Mouse (Mus musculus) intestine, embryonic 15.5 days (tissue): ENCODE results near the gene Tex264. TPM values are rescaled to one million over a fixed set of nuclear protein-coding genes. Genes with fewer than 3 reads are reported as not detected.
"Not testable (repeated sequence)": the region's sequence is repeated elsewhere in the genome, so short reads cannot be mapped to it uniquely, and the experiment has no call there.

Source experiments
- ATAC-seq: fragments of 200-750 bp; cut with Nextera tagmentation; 2 replicates; pipeline ENCODE4 v1.8.0; 2017; ENCODE audit warnings: moderate TSS enrichment, moderate library complexity
- H3K27ac ChIP-seq: fragments of 300-500 bp; sonication (generic); 2 replicates; pipeline ENCODE4 v1.5.1; 2015; ENCODE audit warnings: mild to moderate bottlenecking, inconsistent platforms
- H3K27me3 ChIP-seq: fragments of 300-500 bp; sonication (generic); replicated peaks from 2 replicates; pipeline ENCODE4 v1.6.1; 2015; ENCODE audit warnings: inconsistent platforms
- H3K36me3 ChIP-seq: fragments of 300-500 bp; sonication (generic); 2 replicates; pipeline ENCODE4 v1.6.1; 2015; ENCODE audit warnings: inconsistent platforms
- H3K4me1 ChIP-seq: fragments of 300-500 bp; sonication (generic); replicated peaks from 2 replicates; pipeline ENCODE4 v1.6.1; 2015; ENCODE audit warnings: inconsistent platforms
- H3K4me2 ChIP-seq: fragments of 300-500 bp; sonication (generic); replicated peaks from 2 replicates; pipeline ENCODE4 v1.6.1; 2015; ENCODE audit warnings: mild to moderate bottlenecking, inconsistent platforms
- H3K4me3 ChIP-seq: fragments of 300-500 bp; sonication (generic); replicated peaks from 2 replicates; pipeline ENCODE4 v1.5.1; 2015; ENCODE audit warnings: inconsistent platforms
- H3K9ac ChIP-seq: fragments of 300-500 bp; sonication (generic); 2 replicates; pipeline ENCODE4 v1.6.1; 2015; ENCODE audit warnings: inconsistent platforms
- H3K9me3 ChIP-seq: fragments of 300-500 bp; sonication (generic); 2 replicates; pipeline ENCODE4 v1.6.1; 2016; ENCODE audit warnings: inconsistent platforms
- WGBS: fragments of 180-500 bp; shearing (Covaris S2); methylation state at CpG from one replicate; pipeline ENCODE4 v1.1.7; 2015; 5-methylcytosine and 5-hydroxymethylcytosine counted together
- polyA plus RNA-seq: library from polyadenylated mRNA; unstranded; fragments of >200 nt; fragmentation: Nextera tagmentation; extraction: Ambion mirVana; gene quantifications from 2 replicates; pipeline ENCODE4 v1.2.1, GENCODE M21; 2015

Gene Tex264
- polyA plus RNA-seq, 1 experiment from 2014 or later: 52.6 TPM

DNA sequence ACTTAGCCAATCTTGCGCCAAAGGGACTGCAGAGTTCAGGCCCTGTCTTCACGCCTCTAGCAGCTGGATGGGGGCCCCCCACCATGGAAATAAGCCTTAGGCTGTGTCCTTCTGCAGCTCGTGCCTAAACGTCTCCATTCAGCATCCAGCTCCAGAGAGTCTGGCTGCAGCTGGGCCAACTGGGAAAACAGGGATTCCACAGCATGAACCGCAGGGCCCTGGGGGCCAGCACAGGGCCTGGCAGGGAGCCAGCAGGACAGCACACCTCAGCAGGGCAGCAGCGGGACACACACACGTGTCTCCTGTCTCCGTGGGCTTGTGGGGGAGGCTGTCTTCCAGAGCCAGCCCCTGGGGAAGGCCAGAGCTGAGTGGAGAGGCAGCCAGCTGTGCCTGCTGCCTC is 57.9 kb downstream of the Tex264 start:
- H3K4me1 ChIP-seq, H3K27ac ChIP-seq, H3K9me3 ChIP-seq, H3K4me2 ChIP-seq, H3K27me3 ChIP-seq, H3K4me3 ChIP-seq, H3K9ac ChIP-seq, H3K36me3 ChIP-seq: not testable (repeated sequence)
- WGBS: 22% methylated on average over 8 of the region's 8 CpGs
- 0 out of 2 replicates have a peak, but pooled peaks have one; percentile 15 for ATAC-seq

- 79% methylated on average over 2 of the region's 2 CpGs for WGBS
- H3K36me3 ChIP-seq: no peaks in the 10 kb centered on the region
Measured at GRCm38 (mm10) chr9:106626282-106626681, 59.4 kb downstream of the Tex264 start, which contains the start of gene Iqcf6. Gene Iqcf6 (plus strand): TSS chr9:106626582.

GRCm38 (mm10) chr9:106617496-106617895 is 68.2 kb downstream of the Tex264 start:
- Histone ChIP-seq H3K4me1 (no peaks in the 10 kb centered on the region), H3K9me3 (no peaks in the 10 kb centered on the region), H3K4me2 (no peak overlapping the region), H3K27me3 (no peaks in the 10 kb centered on the region), H3K27ac (no peak overlapping the region), H3K4me3 (no peak overlapping the region), H3K36me3 (no peaks in the 10 kb centered on the region), H3K9ac (no peak overlapping the region)
- 83% methylated on average over 3 of the region's 3 CpGs for WGBS
- no peak for ATAC-seq

More at GRCm38 (mm10) chr9:106626282-106626681, 59.4 kb downstream of the Tex264 start, which contains the start of gene Iqcf6:
- ATAC-seq: no peak
- Histone ChIP-seq H3K27me3 (no peaks in the 10 kb centered on the region), H3K4me3 (no peak within 1 kb of the TSS), H3K9ac (no peak within 1 kb of the TSS), H3K27ac (no peak within 1 kb of the TSS), H3K4me1 (no peaks in the 10 kb centered on the region), H3K4me2 (no peak within 1 kb of the TSS), H3K9me3 (no peaks in the 10 kb centered on the region)

GRCm38 (mm10) chr9:106616306-106616705 is 69.4 kb downstream of the Tex264 start:
- H3K9me3 ChIP-seq: no peaks in the 10 kb centered on the region
- no peak overlapping the region for H3K4me3 ChIP-seq
- no peaks in the 10 kb centered on the region for H3K27me3 ChIP-seq
- 73% methylated on average over 9 of the region's 9 CpGs for WGBS
- H3K4me2 ChIP-seq: no peak overlapping the region
- no peaks in the 10 kb centered on the region for H3K4me1 ChIP-seq
- H3K27ac ChIP-seq: no peak overlapping the region
- H3K9ac ChIP-seq: no peak overlapping the region
- ATAC-seq: no peak
- no peaks in the 10 kb centered on the region for H3K36me3 ChIP-seq

GRCm38 (mm10) chr9:106614616-106615015 is 71.1 kb downstream of the Tex264 start:
- Histone ChIP-seq H3K27me3 (no peaks in the 10 kb centered on the region), H3K4me3 (no peak overlapping the region), H3K9ac (no peak overlapping the region), H3K9me3 (no peaks in the 10 kb centered on the region), H3K36me3 (no peaks in the 10 kb centered on the region), H3K4me2 (no peak overlapping the region), H3K4me1 (no peaks in the 10 kb centered on the region), H3K27ac (no peak overlapping the region)
- ATAC-seq: no peak
- WGBS: 37% methylated on average over 3 of the region's 3 CpGs

GRCm38 (mm10) chr9:106613951-106614350 is 71.8 kb downstream of the Tex264 start:
- WGBS: 61% methylated on average over 2 of the region's 2 CpGs

GRCm38 (mm10) chr9:106610727-106611126 is 75.0 kb downstream of the Tex264 start:
- Histone ChIP-seq H3K9me3 (no peaks in the 10 kb centered on the region), H3K9ac (no peak overlapping the region), H3K4me2 (no peak overlapping the region), H3K4me3 (no peak overlapping the region), H3K27ac (no peak overlapping the region), H3K36me3 (no peaks in the 10 kb centered on the region), H3K4me1 (no peaks in the 10 kb centered on the region), H3K27me3 (no peaks in the 10 kb centered on the region)
- WGBS: 85% methylated on average over 4 of the region's 4 CpGs
- ATAC-seq: no peak

More at GRCm38 (mm10) chr9:106613951-106614350, 71.8 kb downstream of the Tex264 start:
- no peak overlapping the region for H3K27ac ChIP-seq
- no peak for ATAC-seq
- H3K9me3 ChIP-seq: no peaks in the 10 kb centered on the region
- no peaks in the 10 kb centered on the region for H3K27me3 ChIP-seq
- no peaks in the 10 kb centered on the region for H3K4me1 ChIP-seq
- H3K36me3 ChIP-seq: no peaks in the 10 kb centered on the region
- H3K9ac ChIP-seq: no peak overlapping the region
- no peak overlapping the region for H3K4me2 ChIP-seq
- no peak overlapping the region for H3K4me3 ChIP-seq

Other genes starting within 250 kb of the Tex264 start
- 47.7 and 48.7 TPM in 2 replicates for gene Acy1, start 247.6 kb downstream of the Tex264 start, polyA plus RNA-seq
- 25.4 and 31.8 TPM in 2 replicates for gene Abhd14b, start 238.5 kb downstream of the Tex264 start, polyA plus RNA-seq
- gene Abhd14a, start 238.2 kb downstream of the Tex264 start, polyA plus RNA-seq: 49.1 and 51.0 TPM in 2 replicates
- 43.7 and 49.5 TPM in 2 replicates for gene Pcbp4, start 232.6 kb downstream of the Tex264 start, polyA plus RNA-seq
- 0.20 and 0.45 TPM in 2 replicates for gene Gpr62, start 220.0 kb downstream of the Tex264 start, polyA plus RNA-seq
- 49.9 and 50.0 TPM in 2 replicates for gene Rrp9, start 210.0 kb downstream of the Tex264 start, polyA plus RNA-seq
- 2.4 and 2.5 TPM in 2 replicates for gene Parp3, start 209.0 kb downstream of the Tex264 start, polyA plus RNA-seq
- not detected in 2 replicates for gene Iqcf1, start 186.0 kb downstream of the Tex264 start, polyA plus RNA-seq
- not detected in 2 replicates for gene Iqcf5, start 171.4 kb downstream of the Tex264 start, polyA plus RNA-seq
- not detected in 2 replicates for gene Iqcf3, start 124.3 kb downstream of the Tex264 start, polyA plus RNA-seq
- gene Iqcf4, start 114.9 kb downstream of the Tex264 start, polyA plus RNA-seq: not detected in 2 replicates
- gene Iqcf6, start 59.3 kb downstream of the Tex264 start, polyA plus RNA-seq: not detected in 2 replicates
- not detected in 2 replicates for gene Grm2, start 29.8 kb downstream of the Tex264 start, polyA plus RNA-seq
- gene Rad54l2, start 103.3 kb upstream of the Tex264 start, polyA plus RNA-seq: 4.7 and 5.0 TPM in 2 replicates
- 19.6 and 20.4 TPM in 2 replicates for gene Dcaf1, start 135.9 kb upstream of the Tex264 start, polyA plus RNA-seq
- gene Rbm15b, start 201.5 kb upstream of the Tex264 start, polyA plus RNA-seq: 7.4 and 7.7 TPM in 2 replicates
- gene Manf, start 206.1 kb upstream of the Tex264 start, polyA plus RNA-seq: 360 and 388 TPM in 2 replicates